In the genomic region with DNA sequence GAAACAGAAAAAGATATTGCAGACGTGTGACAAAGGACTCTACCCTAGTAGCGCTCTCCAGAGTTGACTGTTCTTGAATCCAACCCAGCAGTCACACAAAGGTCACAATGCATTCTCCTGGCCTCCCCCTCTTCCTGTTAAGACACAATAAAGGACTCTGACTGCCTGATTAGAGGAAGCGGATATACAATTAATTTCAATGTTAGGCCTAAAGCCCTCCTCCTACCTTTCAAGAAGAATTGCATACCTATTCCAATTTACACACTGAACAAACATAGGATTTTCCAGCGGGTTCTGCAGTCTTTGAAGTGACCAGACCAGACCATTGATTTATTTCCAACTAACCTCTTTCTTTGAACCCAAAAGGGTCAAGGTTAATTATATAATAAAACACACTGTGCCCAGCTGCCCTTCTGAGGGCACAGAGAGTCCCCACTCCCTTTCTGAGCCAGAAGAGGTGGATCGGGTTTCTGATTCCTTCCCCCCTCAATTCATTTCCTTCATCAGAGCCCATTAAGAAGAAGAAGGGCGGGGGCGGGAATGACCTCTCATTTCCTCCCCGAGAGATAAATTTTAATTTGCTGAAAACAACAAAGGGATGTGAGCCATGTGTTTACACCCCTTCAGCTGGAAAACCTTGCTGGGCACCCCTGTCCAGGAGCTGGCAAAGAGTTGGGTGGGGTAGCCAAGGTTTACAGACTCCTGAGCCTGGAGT, we compare ENCODE assay signal across 9 mouse cellular contexts. TPM values are rescaled to one million over a fixed set of nuclear protein-coding genes. Genes with fewer than 3 reads are reported as not detected.
DNase-seq lines count a peak whose midpoint lies in the region; ATAC-seq lines count a peak whose summit lies in the region.
"Had no signal": no experiment of that assay in that cellular context is flagged by ENCODE, and none has a peak within 500 bp of the region (broad histone marks: within the 10 kb centered on the region; RNA-seq: fewer than 3 reads in every experiment).

No protein-coding gene starts in this region.

- peak overlapping the region; percentile 18; the same call in 1 of the 2 replicates for H3K27ac ChIP-seq in kidney, embryonic 14.5 days (ENCODE audit: low read depth, low read length)
- peak overlapping the region; percentile 77 for H3K27ac ChIP-seq in intestine, embryonic 16.5 days (ENCODE audit: low read length)

- peak; percentile 48 for ATAC-seq in kidney, embryonic 14.5 days (ENCODE audit: low FRiP score, low TSS enrichment)
- peak; percentile 14; the same call in 1 of the 2 replicates for ATAC-seq in intestine, embryonic 16.5 days

- H3K27me3 ChIP-seq in kidney, embryonic 14.5 days (ENCODE audit: control insufficient read depth, insufficient read depth, low read length), result no peaks in the 10 kb centered on the region
- no peaks in the 10 kb centered on the region for H3K27me3 ChIP-seq in intestine, embryonic 16.5 days (replicated peaks; ENCODE audit: control insufficient read depth, insufficient read depth, low read length)

- no peaks in the 10 kb centered on the region for H3K36me3 ChIP-seq in kidney, embryonic 14.5 days (ENCODE audit: control insufficient read depth, insufficient read depth, low read length)
- H3K36me3 ChIP-seq in intestine, embryonic 16.5 days (ENCODE audit: control insufficient read depth, insufficient read depth, low read length), result no peaks in the 10 kb centered on the region

- H3K4me2 ChIP-seq in kidney, embryonic 14.5 days (replicated peaks; ENCODE audit: low read depth, low read length), result no peak overlapping the region
- H3K4me2 ChIP-seq in intestine, embryonic 16.5 days (ENCODE audit: low read depth, low read length), result 0 out of 2 replicates have a peak overlapping the region, but pooled peaks have one; percentile 17

- no peaks in the 10 kb centered on the region for H3K9me3 ChIP-seq in kidney, embryonic 14.5 days (ENCODE audit: control insufficient read depth, low read length)
- no peaks in the 10 kb centered on the region for H3K9me3 ChIP-seq in intestine, embryonic 16.5 days (ENCODE audit: control insufficient read depth, low read length)

- WGBS in kidney, embryonic 14.5 days, result 4% methylated on average over 8 of the region's 8 CpGs
- 34% methylated on average over 8 of the region's 8 CpGs for WGBS in intestine, embryonic 16.5 days

- no peak overlapping the region for H3K9ac ChIP-seq in kidney, embryonic 14.5 days (ENCODE audit: low read depth, low read length)
- H3K9ac ChIP-seq in intestine, embryonic 16.5 days (ENCODE audit: low read depth, low read length), result peak overlapping the region; percentile 26; the same call in 1 of the 2 replicates

- DNase-seq in adrenal gland, adult 2 months, result peak; percentile 43
- no peak for DNase-seq in adrenal gland, postnatal 4 days (ENCODE audit: low spot score in 2 of 2)
- no peak for DNase-seq in kidney, postnatal 14 days
- DNase-seq in ES-CJ7 (ENCODE audit: low read depth, low spot score), result peak; percentile 59
- DNase-seq in left cerebral cortex, adult 11 months (ENCODE audit: low spot score), result no peak
- no peak for DNase-seq in urinary bladder, adult 18-20 months (ENCODE audit: low spot score in 2 of 2)
- DNase-seq: cerebellum, adult 18-20 months had no signal

- no peak overlapping the region for H3K4me3 ChIP-seq in kidney, embryonic 14.5 days (ENCODE audit: low read length)
- H3K4me3 ChIP-seq in intestine, embryonic 16.5 days (ENCODE audit: low read length), result no peak overlapping the region

- H3K4me1 ChIP-seq in kidney, embryonic 14.5 days (ENCODE audit: control insufficient read depth, insufficient read depth, low read length), result peaks cover 30% of the 10 kb centered on the region
- peaks cover 24% of the 10 kb centered on the region for H3K4me1 ChIP-seq in intestine, embryonic 16.5 days (ENCODE audit: control insufficient read depth, insufficient read depth, low read length)

RNA-seq across cellular contexts. Expression of a gene that starts 3.2 kb away (rescaled TPM):
- total RNA-seq in adrenal gland, adult 2 months (2021), result 10 to 100 TPM; 13.5 to 22.3 TPM
- polyA plus RNA-seq in adrenal gland, adult 2 months (2012; rRNA removed), result 41.9 and 49.8 TPM in 2 replicates
- total RNA-seq in adrenal gland, postnatal 4 days (2021), result 10 to 100 TPM; 23.2 to 27.0 TPM
- 4.7 and 7.9 TPM in 2 replicates for polyA plus RNA-seq in kidney, embryonic 14.5 days (2014; fragmentation: Nextera tagmentation; extraction: Ambion mirVana)
- 10.8 and 11.0 TPM in 2 replicates for polyA plus RNA-seq in intestine, embryonic 16.5 days (2015; fragmentation: Nextera tagmentation; extraction: Ambion mirVana)

RNA-seq across cellular contexts. Expression of a gene that starts 50.9 kb away (rescaled TPM):
- total RNA-seq in adrenal gland, adult 2 months (2021), result 1 to 10 TPM; 1.1 to 1.4 TPM
- polyA plus RNA-seq in adrenal gland, adult 2 months (2012; rRNA removed), result 2.6 and 4.8 TPM in 2 replicates
- total RNA-seq in adrenal gland, postnatal 4 days (2021), result 1 to 10 TPM; 2.2 to 3.6 TPM
- 4.5 and 6.1 TPM in 2 replicates for polyA plus RNA-seq in kidney, embryonic 14.5 days (2014; fragmentation: Nextera tagmentation; extraction: Ambion mirVana)
- polyA plus RNA-seq in intestine, embryonic 16.5 days (2015; fragmentation: Nextera tagmentation; extraction: Ambion mirVana), result 0.12 and 0.60 TPM in 2 replicates

Comparison
In these comparisons a context has a peak if more than half of its experiments do, and no peak if none do; other contexts are left out.
1. DNase-seq: peak in adrenal gland, adult 2 months (single experiment) and ES-CJ7 (single experiment); none in adrenal gland, postnatal 4 days (0 of 2), kidney, postnatal 14 days (single experiment), left cerebral cortex, adult 11 months (single experiment) and urinary bladder, adult 18-20 months (0 of 2).